Mouse (Mus musculus): ENCODE results near the gene Ermap. TPM values are rescaled to one million over a fixed set of nuclear protein-coding genes. Genes with fewer than 3 reads are reported as not detected.

Gene Ermap
- polyA plus RNA-seq, 1 experiment from 2014 or later: 11.5 TPM

DNA sequence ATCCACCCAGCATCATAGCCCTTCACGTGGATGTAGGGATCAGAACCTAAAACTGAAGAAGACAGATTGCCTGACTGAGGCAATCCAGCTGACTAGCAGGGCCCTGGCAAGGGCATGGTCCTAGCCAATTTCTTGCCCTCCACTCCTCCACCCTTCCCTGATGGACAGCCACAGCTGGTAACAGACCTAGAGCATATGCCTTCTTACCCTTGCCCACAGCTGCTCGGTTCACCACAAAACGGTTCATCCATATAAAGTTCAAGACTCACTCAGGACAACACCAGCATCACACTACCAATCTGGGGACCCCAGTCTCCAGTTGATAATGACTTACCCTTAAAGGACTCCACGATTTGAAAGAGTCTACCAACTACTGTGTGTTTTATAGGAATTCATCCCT lies 4.0 kb downstream of the Ermap start:
- H3K4me1 ChIP-seq: peaks cover 18% of the 10 kb centered on the region
- H3K4me3 ChIP-seq: peak overlapping the region; percentile 9; the same call in 1 of the 2 replicates
- no peaks in the 10 kb centered on the region for H3K9me3 ChIP-seq
- H3K9ac ChIP-seq: no peak overlapping the region
- no peak for ATAC-seq (ENCODE audit: extremely low read depth, insufficient number of reproducible peaks, low FRiP score, low TSS enrichment)
- WGBS: 69% methylated on average over 4 of the region's 4 CpGs
- H3K36me3 ChIP-seq: no peaks in the 10 kb centered on the region
- H3K27me3 ChIP-seq (replicated peaks): peaks cover 12% of the 10 kb centered on the region; the same call in 1 of the 2 replicates
- peak overlapping the region; percentile 45 for H3K4me2 ChIP-seq
- H3K27ac ChIP-seq (replicated peaks): no peak overlapping the region

GRCm38 (mm10) chr4:119183525-119183924 lies 6.3 kb downstream of the Ermap start:
- no peak overlapping the region for H3K9ac ChIP-seq
- H3K4me3 ChIP-seq: no peak overlapping the region
- 26% methylated on average over 1 of the region's 1 CpGs for WGBS
- no peaks in the 10 kb centered on the region for H3K36me3 ChIP-seq
- H3K9me3 ChIP-seq: no peaks in the 10 kb centered on the region
- H3K4me2 ChIP-seq: no peak overlapping the region
- H3K4me1 ChIP-seq: peaks cover 20% of the 10 kb centered on the region
- ATAC-seq (ENCODE audit: extremely low read depth, insufficient number of reproducible peaks, low FRiP score, low TSS enrichment): no peak
- peaks cover 7% of the 10 kb centered on the region; the same call in 1 of the 2 replicates for H3K27me3 ChIP-seq (replicated peaks)
- no peak overlapping the region for H3K27ac ChIP-seq (replicated peaks)

DNA sequence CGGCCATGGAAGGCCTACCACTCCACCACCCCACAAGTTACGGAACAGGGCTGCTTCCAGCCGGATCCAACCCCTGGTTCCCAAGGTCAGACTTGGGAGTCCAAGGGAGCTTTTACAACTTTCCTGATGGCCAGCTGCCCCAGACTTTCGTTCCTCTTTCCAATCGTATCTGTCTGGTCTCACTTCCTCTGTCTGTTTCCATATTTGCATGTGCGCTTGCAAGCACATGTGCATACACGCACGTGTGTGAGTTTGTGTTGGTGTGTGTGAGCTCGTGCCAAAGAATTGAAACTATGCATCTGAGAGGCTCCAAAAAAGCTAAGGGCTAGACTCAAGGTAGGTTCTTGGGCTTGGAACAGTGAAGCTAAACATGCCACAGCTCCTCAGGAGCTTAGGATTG lies 8.4 kb downstream of the Ermap start:
- no peaks in the 10 kb centered on the region for H3K36me3 ChIP-seq
- no peak overlapping the region for H3K9ac ChIP-seq
- no peaks in the 10 kb centered on the region; the same call in 1 of the 2 replicates for H3K27me3 ChIP-seq (replicated peaks)
- ATAC-seq (ENCODE audit: extremely low read depth, insufficient number of reproducible peaks, low FRiP score, low TSS enrichment): no peak
- no peak overlapping the region for H3K4me3 ChIP-seq
- no peak overlapping the region for H3K27ac ChIP-seq (replicated peaks)
- H3K4me2 ChIP-seq: no peak overlapping the region
- 79% methylated on average over 9 of the region's 9 CpGs for WGBS
- peaks cover 15% of the 10 kb centered on the region for H3K4me1 ChIP-seq
- H3K9me3 ChIP-seq: no peaks in the 10 kb centered on the region

- H3K4me2 ChIP-seq: no peak overlapping the region
- WGBS: 20% methylated on average over 4 of the region's 4 CpGs
- no peak overlapping the region for H3K27ac ChIP-seq (replicated peaks)
- no peaks in the 10 kb centered on the region for H3K36me3 ChIP-seq
- H3K9me3 ChIP-seq: no peaks in the 10 kb centered on the region
- no peak overlapping the region for H3K4me3 ChIP-seq
- H3K9ac ChIP-seq: no peak overlapping the region
- H3K27me3 ChIP-seq (replicated peaks): no peaks in the 10 kb centered on the region; the same call in 1 of the 2 replicates
- no peak for ATAC-seq (ENCODE audit: extremely low read depth, insufficient number of reproducible peaks, low FRiP score, low TSS enrichment)
- peaks cover 15% of the 10 kb centered on the region for H3K4me1 ChIP-seq
Observed at GRCm38 (mm10) chr4:119180133-119180707, 9.6 kb downstream of the Ermap start.

DNA sequence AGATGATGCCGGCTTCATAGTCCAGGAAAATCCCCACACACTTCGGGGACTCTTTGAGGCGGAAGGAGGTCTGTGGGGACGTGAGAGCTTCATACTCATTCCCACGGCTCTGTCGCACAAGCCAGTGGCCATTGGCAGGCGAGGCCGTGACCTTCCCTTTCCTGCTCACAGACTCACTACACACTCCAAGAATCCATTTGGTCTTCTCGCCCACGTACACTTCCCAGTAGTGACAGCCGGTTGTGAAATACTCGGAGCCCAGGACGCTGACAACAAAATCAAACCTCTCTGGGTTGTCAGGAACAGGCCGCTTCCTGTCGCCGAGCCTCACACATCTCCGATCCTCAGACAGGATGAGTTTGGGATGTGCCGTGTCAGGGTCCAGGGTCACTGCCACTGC lies 11.5 kb downstream of the Ermap start:
- no peak for ATAC-seq (ENCODE audit: extremely low read depth, insufficient number of reproducible peaks, low FRiP score, low TSS enrichment)
- Histone ChIP-seq H3K9ac (no peak overlapping the region; the same call in 1 of the 2 replicates), H3K4me2 (no peak overlapping the region), H3K9me3 (no peaks in the 10 kb centered on the region), H3K36me3 (no peaks in the 10 kb centered on the region), H3K27ac (replicated peaks) (no peak overlapping the region), H3K4me3 (no peak overlapping the region), H3K27me3 (replicated peaks) (no peaks in the 10 kb centered on the region), H3K4me1 (peaks cover 15% of the 10 kb centered on the region)
- WGBS: 58% methylated on average over 18 of the region's 18 CpGs

- Histone ChIP-seq H3K27me3 (replicated peaks) (no peaks in the 10 kb centered on the region), H3K4me2 (no peak overlapping the region), H3K4me3 (no peak overlapping the region), H3K27ac (replicated peaks) (no peak overlapping the region), H3K9me3 (no peaks in the 10 kb centered on the region), H3K4me1 (peaks cover 21% of the 10 kb centered on the region), H3K36me3 (no peaks in the 10 kb centered on the region), H3K9ac (no peak overlapping the region)
- 61% methylated on average over 5 of the region's 5 CpGs for WGBS
- ATAC-seq (ENCODE audit: extremely low read depth, insufficient number of reproducible peaks, low FRiP score, low TSS enrichment): no peak
Observed at GRCm38 (mm10) chr4:119177702-119178101, 12.1 kb downstream of the Ermap start.

DNA sequence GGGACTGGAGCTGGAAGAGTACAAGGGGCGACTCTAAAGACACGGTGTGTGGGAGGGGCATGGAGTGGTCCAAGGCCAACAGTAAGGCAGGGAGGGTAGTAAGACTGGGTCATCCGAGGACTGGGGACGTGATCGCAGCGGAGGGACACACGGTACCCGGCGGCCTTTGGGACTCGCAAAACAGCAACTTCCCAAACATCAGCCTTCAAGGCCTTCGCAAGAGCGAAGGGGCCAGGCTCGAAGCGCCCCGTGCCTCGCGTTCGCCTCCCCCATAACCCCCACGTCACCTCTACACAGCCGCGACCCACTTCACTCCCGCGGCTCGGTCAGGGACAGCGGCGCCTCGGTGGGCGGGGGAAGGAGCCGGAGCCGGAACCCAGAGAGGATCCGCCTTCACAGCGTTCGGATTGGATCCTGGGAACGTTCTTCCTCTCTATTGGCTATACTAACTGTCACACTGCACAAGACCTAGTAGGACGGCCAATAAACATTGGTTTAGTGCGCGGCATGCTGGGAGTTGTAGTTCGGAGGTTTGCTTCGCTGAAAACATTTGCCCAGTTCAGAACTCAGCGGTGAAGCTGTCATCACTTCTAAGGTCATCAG lies 15.9 kb downstream of the Ermap start, which contains the start of gene Zfp691:
TSS of gene Zfp691 (minus strand) at position 345 of the 603 bp plus-strand sequence.
- Histone ChIP-seq H3K4me1 (peaks cover 28% of the 10 kb centered on the region), H3K27me3 (replicated peaks) (no peaks in the 10 kb centered on the region), H3K36me3 (peaks cover 29% of the 10 kb centered on the region), H3K4me2 (peak within 1 kb of the TSS; percentile 87), H3K27ac (replicated peaks) (peak within 1 kb of the TSS; percentile 75), H3K9ac (peak within 1 kb of the TSS; percentile 95), H3K9me3 (no peaks in the 10 kb centered on the region), H3K4me3 (peak within 1 kb of the TSS; percentile 90)
- ATAC-seq (ENCODE audit: extremely low read depth, insufficient number of reproducible peaks, low FRiP score, low TSS enrichment): peak; percentile 100
- WGBS: under 1% methylated on average over 40 of the region's 40 CpGs

GRCm38 (mm10) chr4:119172919-119173650 lies 16.7 kb downstream of the Ermap start:
- H3K27ac ChIP-seq (replicated peaks): peak overlapping the region; percentile 75
- H3K4me1 ChIP-seq: peaks cover 23% of the 10 kb centered on the region
- H3K4me2 ChIP-seq: peak overlapping the region; percentile 87
- peak overlapping the region; percentile 90 for H3K4me3 ChIP-seq
- H3K36me3 ChIP-seq: peaks cover 38% of the 10 kb centered on the region
- H3K9me3 ChIP-seq: no peaks in the 10 kb centered on the region
- no peak for ATAC-seq (ENCODE audit: extremely low read depth, insufficient number of reproducible peaks, low FRiP score, low TSS enrichment)
- H3K9ac ChIP-seq: peak overlapping the region; percentile 95
- WGBS: 32% methylated on average over 18 of the region's 18 CpGs
- no peaks in the 10 kb centered on the region for H3K27me3 ChIP-seq (replicated peaks)

DNA sequence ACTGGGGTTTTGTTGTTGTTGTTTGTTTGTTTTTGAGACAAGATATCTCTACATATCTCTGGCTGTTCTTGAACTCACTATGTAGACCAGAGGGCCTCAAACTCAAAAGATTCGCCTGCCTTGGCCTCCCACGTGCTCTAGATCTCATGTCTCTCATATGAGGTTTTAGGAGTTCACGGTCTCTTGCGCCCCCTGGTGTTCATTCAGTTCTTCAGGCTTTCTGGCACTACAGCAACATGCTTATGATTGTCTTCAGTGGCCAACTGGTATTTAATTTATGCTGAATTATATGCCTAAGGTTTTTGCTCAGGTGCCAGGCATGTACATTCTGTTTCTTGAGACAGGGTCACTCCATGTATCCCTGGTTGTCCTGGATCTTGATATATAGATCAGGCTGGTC lies 22.1 kb downstream of the Ermap start:
- Histone ChIP-seq H3K4me2 (no peak overlapping the region), H3K9ac (no peak overlapping the region), H3K36me3 (peaks cover 41% of the 10 kb centered on the region), H3K9me3 (no peaks in the 10 kb centered on the region), H3K27ac (replicated peaks) (no peak overlapping the region), H3K4me3 (no peak overlapping the region), H3K4me1 (peaks cover 17% of the 10 kb centered on the region), H3K27me3 (replicated peaks) (no peaks in the 10 kb centered on the region)
- ATAC-seq (ENCODE audit: extremely low read depth, insufficient number of reproducible peaks, low FRiP score, low TSS enrichment): no peak
- WGBS: 6% methylated on average over 4 of the region's 4 CpGs

GRCm38 (mm10) chr4:119167068-119167467 lies 22.7 kb downstream of the Ermap start:
- Histone ChIP-seq H3K27ac (replicated peaks) (no peak overlapping the region), H3K4me1 (peaks cover 11% of the 10 kb centered on the region), H3K9me3 (no peaks in the 10 kb centered on the region), H3K4me3 (no peak overlapping the region), H3K9ac (no peak overlapping the region), H3K4me2 (no peak overlapping the region), H3K27me3 (replicated peaks) (no peaks in the 10 kb centered on the region), H3K36me3 (peaks cover 38% of the 10 kb centered on the region)
- 76% methylated on average over 4 of the region's 4 CpGs for WGBS
- no peak for ATAC-seq (ENCODE audit: extremely low read depth, insufficient number of reproducible peaks, low FRiP score, low TSS enrichment)

DNA sequence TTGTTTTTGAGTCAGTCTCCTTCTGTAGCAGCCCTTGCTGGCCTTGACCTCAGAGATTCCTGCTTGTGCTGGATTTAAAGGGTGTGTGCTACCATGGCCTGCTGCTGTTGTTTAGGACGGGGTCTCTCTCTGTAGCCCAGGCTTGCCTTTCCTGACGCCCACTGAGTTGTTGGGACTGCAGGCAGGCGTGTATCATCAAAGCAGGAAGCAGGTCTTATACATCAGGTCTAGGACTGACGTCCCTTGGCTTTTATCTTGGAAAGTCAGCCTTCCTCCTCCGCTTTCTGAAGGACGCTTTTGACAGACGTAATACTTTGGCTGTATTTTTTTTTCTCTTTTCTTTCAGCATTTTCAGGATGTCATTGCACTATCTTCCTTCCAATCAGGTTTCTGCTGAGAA lies 23.9 kb downstream of the Ermap start:
- ATAC-seq (ENCODE audit: extremely low read depth, insufficient number of reproducible peaks, low FRiP score, low TSS enrichment): no peak
- no peak overlapping the region for H3K27ac ChIP-seq (replicated peaks)
- no peak overlapping the region for H3K9ac ChIP-seq
- WGBS: 53% methylated on average over 7 of the region's 7 CpGs
- H3K4me1 ChIP-seq: no peaks in the 10 kb centered on the region
- peaks cover 31% of the 10 kb centered on the region for H3K36me3 ChIP-seq
- no peaks in the 10 kb centered on the region for H3K27me3 ChIP-seq (replicated peaks)
- H3K9me3 ChIP-seq: no peaks in the 10 kb centered on the region
- no peak overlapping the region for H3K4me2 ChIP-seq
- no peak overlapping the region for H3K4me3 ChIP-seq

Data from heart, embryonic 13.5 days (tissue).